Mouse (Mus musculus) cerebellum, postnatal 4 days (tissue): Measurements from ENCODE around the gene A830018L16Rik.

Experiments used
- DNase-seq, 2 experiments: peaks; one replicate each; pipeline ENCODE4 v3.0.0; 2022; ENCODE audit warnings: low spot score in 2 of 2, mixed read lengths in 1 of 2

A830018L16Rik gene

DNA sequence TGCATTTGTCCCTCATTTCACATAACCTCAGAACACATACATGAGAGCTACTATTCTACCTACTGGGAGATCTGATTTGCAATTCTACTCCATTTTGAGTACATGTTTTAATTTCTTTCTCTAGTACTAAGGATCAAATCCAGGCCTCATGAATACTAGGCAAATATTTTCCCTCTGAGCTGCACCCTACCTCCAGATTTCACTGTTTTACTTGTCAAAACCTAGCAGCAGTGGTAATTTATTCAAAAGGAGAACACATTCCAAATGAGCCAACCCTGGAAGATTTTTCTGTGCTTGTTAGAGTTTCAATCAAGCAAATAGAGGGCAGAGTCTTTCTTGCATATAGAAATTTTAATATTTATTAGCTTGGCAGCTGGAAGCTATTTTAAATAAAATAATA is 238.9 kb downstream of the A830018L16Rik start:
- DNase-seq: no peak

GRCm38 (mm10) chr1:11657341-11658060 is 243.6 kb downstream of the A830018L16Rik start:
- DNase-seq: peak in 1 of 2 experiments; percentile 36

GRCm38 (mm10) chr1:11658061-11658625 is 244.2 kb downstream of the A830018L16Rik start:
- DNase-seq: no peak

DNA sequence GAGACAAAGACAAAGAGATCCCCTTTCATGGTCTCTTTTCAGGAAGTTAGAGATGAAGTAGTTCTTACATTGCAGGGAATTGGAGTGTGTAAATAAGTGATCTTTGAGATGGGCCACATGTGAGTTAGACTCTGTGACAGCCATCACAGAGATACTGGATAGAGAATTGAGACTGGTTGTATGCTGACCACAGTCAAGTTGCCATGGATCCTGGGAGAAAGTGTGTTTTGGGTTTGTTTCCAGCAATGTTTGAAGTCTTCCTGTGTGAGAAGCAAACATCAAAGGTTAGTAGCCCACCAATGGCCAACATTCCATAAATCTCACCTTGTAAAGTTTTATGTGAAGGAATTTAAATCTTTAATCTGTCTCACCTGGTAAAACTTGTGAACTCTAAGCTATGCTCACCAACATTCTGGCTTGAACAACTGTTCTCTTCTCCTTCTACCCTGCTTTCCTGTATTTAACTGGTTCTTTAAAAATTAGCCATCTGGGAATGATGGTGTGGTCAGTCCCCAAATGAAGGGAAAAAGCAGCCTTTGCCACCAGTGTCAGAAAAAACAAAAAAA is 330.9 kb downstream of the A830018L16Rik start:
- DNase-seq: no peak

DNA sequence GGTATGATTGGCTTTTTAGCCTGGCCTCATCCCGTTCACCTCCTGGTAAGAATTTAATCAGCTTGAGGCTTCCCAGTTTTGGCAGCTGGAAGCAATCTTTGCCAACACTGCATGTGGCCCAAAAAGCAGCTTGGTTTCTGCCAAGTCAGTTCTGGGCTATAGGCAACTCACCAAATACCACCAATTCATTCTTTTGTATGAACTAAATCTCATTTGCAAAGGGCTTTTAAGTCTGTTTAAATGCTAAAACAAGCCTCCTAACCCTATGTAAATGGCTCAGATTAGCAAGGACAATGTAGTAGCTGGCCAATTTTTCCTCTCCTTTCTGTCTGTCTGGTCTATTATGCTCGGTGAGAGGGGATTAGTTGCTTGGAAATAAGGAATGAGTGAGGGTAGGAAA is 334.5 kb downstream of the A830018L16Rik start:
- DNase-seq: peak in 1 of 2 experiments; percentile 9

- DNase-seq: no peak
These were observed 336.2 kb downstream of the A830018L16Rik start for GRCm38 (mm10) chr1:11750065-11750464.

GRCm38 (mm10) chr1:11750607-11751006 is 336.7 kb downstream of the A830018L16Rik start:
- no peak for DNase-seq

GRCm38 (mm10) chr1:11751996-11752395 is 338.1 kb downstream of the A830018L16Rik start:
- no peak for DNase-seq

DNA sequence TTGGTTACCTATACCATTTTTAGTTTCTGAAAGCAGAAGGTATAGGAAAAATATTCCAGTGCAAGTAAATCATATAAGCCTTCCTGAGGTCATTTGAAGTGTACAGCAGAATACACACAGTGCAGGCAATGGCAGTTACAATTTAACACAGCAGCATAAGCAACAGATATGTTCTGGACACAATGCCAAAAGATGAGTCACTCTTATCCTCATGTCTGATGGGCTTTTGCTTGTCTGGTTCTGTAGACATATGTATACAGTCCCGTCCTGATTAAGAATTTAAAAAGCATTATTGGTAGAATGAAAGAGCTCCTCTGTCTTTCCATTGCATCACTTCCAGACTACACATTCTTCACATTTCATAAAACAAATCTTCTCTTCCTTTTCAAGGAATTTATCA is 374.4 kb downstream of the A830018L16Rik start:
- DNase-seq: no peak

- no peak for DNase-seq
These were observed 378.9 kb downstream of the A830018L16Rik start for GRCm38 (mm10) chr1:11792820-11793219.

DNA sequence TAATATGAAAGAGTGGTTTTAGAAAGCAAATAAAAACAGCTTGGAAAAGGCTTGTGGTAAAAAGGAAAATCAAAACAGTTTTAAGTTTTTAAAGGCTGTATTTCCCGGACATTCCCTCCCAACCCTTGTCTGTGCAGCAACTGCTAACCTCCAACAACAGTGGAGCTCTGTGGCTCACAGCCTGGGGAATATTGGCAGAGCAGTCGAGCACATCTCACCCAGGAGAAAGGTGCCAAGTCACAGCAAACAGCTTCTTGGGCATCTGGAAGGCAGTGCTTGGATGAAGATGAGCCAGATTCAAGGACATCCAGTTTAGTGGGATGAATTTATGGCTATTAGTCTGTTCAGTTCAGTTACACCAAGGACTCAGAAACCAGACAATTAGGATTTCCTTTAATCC is 381.8 kb downstream of the A830018L16Rik start:
- peak in 1 of 2 experiments; percentile 14 for DNase-seq

- DNase-seq: no peak
These were observed 458.9 kb downstream of the A830018L16Rik start for GRCm38 (mm10) chr1:11872847-11873246.

DNA sequence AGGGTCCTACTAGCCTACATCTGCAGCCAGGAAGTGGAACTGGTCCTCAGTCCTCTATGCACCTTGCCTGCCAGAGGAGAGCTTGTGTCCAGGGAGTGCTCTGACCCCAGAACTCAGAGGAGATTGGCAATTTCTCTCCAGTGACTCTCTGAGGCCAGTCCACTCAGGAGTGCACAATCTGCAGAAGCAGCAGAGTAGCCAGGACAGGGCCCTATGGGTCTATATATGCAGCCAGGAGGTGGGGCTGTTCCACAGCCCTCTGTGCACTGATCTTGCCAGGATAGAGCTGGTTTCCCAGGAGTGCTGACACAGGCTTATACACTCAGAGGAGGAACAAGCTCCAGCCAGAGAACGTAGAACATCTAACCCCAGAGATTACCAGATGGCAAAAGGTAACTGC is 459.7 kb downstream of the A830018L16Rik start:
- DNase-seq: no peak

DNA sequence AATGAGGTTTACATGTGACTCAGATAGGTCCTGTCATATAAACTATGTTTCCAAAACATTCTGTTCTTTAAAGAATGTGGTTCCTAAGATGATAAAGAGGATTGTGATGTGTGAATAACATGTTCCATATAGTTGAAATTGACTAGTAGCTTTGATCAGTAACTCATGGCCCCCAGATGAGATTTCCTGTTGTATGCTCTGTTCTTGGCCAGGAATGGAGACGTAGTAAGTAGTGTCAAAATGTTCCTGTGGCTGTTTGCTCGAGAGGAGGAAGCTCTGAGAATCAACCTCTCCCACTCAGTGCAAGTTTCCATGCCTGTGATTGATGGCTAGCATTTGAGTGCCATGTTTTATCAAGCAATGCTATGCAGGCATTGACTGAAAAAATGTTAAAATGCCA is 467.8 kb downstream of the A830018L16Rik start:
- no peak for DNase-seq

GRCm38 (mm10) chr1:11895715-11896114 is 481.8 kb downstream of the A830018L16Rik start:
- DNase-seq: no peak

GRCm38 (mm10) chr1:11915873-11916272 is 502.0 kb downstream of the A830018L16Rik start:
- DNase-seq: no peak

DNA sequence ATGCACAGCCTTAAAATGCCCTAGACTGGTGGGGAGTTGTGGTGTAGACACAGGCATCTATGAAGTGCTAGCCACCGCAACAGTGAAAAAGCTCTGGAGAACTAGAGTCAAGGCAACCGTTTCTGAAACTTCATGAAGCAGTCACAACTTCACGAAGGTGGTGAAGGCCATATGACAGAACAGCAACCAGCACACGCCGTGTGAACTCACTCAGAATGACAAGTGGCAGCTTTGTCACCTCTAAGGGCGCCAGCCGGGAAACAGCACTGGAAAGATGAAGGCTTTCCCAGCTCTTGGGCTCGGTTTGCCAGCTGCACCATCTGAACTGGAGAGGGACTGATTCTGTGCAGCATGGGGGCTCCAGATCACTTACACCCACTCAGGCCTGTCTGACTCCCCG is 523.1 kb downstream of the A830018L16Rik start:
- no peak for DNase-seq

DNA sequence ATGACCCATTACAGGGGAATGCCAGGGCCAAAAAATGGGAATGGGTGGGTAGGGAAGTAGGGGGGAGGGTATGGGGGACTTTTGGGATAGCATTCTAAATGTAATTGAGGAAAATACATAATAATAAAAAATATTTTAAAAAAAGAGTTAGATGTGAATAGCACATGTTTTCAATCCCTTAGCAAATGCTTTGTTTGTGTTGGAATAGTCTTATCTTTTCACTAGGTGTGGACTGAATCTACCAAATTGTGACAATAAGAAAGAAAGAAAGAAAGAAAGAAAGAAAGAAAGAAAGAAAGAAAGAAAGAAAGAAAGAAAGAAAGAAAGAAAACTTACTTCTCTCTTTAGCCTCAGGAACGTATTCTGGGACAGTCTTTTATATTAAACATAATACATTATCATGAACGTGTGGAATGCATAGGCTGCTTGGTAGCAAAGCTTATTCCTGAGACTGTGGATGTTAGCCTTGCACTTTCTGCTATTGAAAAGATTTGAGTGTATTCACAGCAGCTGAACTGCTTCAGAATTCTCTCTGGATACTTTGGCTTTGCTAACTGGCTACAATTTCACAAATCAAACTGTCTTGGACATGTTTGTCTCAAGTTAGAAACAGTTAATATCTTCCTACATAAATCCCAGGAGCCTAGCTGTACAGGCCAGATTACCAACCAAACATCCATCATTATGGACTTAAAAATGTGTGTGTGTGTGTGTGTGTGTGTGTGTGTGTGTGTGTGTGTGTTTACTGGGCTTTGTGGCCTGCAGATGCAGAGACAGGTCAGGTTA is 545.7 kb downstream of the A830018L16Rik start:
- DNase-seq: no peak

- DNase-seq: no peak
These were observed 568.8 kb downstream of the A830018L16Rik start for GRCm38 (mm10) chr1:11982590-11983136.

DNA sequence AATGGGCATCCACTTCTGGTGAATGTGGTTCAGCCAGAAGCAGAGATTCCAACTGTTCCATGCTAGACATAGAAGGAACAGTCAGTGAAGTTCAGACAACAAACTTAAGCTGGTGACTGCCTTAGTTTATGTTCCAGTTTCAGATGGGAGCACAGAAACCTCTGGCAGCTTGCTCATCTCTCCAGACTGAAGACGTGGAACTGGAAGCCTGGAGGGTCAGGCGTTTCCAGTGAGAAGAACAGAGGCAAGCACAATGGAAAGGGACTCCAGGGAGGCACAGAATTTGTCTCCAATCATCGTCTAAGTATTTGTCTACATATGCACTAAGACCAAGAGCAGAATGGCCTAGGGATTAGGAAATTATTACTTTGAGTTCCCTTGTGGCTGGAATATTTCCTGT is 576.1 kb downstream of the A830018L16Rik start:
- no peak for DNase-seq

GRCm38 (mm10) chr1:11996297-11996878 is 582.5 kb downstream of the A830018L16Rik start:
- DNase-seq: no peak

DNA sequence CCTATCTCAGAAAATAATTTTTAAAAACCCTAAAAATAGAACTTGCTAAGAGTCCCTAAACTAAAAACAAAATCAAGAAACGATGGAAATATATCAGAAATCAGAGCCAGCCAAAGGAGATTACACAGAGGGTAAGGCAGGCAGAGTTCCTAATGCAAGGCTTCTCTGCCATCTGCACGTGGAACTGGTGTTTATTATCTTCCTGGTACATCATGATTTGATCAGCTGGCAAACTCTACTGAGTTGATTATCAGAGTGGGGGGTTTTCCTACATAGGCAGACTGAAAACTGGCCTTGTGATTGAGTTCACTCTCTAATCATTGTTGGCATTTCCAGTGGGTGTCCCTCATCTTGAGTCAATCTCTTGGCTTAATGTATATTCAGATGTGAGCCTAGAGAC is 583.7 kb downstream of the A830018L16Rik start:
- no peak for DNase-seq
